Mouse (Mus musculus): ENCODE data around the gene Cdhr3. TPM values are rescaled to one million over a fixed set of nuclear protein-coding genes. Genes with fewer than 3 reads are reported as not detected.
A peak's percentile ranks its signal among the peaks of the same experiment; 100 is the strongest.

Gene Cdhr3
- total and polyA plus RNA-seq, 3 experiments = 0.09 to 1.3 TPM; not detected in 1

DNA sequence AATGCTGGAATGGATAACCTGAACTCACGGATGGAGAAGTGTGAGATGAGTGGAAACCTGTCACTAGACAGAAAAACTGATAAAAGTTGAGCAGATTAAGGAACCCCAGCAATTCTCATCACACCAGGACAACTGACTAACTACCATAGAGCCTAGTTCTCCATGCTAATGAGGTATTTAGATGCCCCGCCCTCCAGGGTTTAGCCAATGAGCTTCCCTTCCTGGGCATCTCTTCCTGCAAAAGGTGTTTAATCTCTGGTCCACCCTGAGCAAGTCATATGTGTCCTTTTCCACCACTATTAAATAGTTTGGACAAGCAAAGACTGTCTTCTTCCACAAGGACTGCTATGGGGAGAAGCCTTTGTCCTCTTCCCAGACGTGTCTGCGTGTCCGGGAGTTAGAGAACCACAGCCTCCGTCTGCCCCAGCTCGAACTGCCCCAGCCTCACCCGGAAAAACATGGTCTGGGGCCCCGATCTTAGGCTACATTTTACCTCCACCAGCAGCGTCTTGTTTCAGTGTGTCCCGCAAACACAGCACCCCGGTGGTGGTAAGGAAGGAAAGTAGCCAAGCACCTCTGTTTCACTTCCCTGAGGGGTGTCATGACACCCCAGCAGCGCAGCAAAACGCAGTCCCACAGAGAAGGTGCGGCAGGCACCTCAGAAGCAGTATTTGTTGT, 26.1 kb upstream of the Cdhr3 start:
- in situ Hi-C loops (cut with MboI; ENCODE audit: low pct_ligation_motif_present, low pct_unique_long_range_greater_than_20kb, low sequenced_read_pairs) (no loop called here), dilution Hi-C loops (cut with MboI; ENCODE audit: extremely low pct_ligation_motif_present, extremely low pct_unique_long_range_greater_than_20kb, low sequenced_read_pairs) (no loop called here)
- no peak overlapping the region for H3K27ac ChIP-seq (ENCODE audit: insufficient read depth, low read depth)
- peak; percentile 21; the same call in 1 of the 2 replicates for TF ChIP-seq ELF1 (IDR thresholded peaks at IDR 0.05; ENCODE audit: low read depth, low read length)
- no peak for TF ChIP-seq E2F4 (IDR thresholded peaks at IDR 0.05; ENCODE audit: insufficient replicate concordance, low read depth, low read length)
- peaks cover 0 to 1% of the 10 kb centered on the region in 2 experiments for H3K36me3 ChIP-seq (replicated peaks in 1 of 2; ENCODE audit: control insufficient read depth in 1 of 2, insufficient read depth in 1 of 2, low read length in 1 of 2)
- no peak for DNase-seq (ENCODE audit: extremely low read depth)
- peak overlapping the region; percentile 33; the same call in 1 of the 2 replicates for H3K4me2 ChIP-seq (ENCODE audit: insufficient read depth, low read depth, poor library complexity, severe bottlenecking)
- H3K27me3 ChIP-seq (replicated peaks) = no peaks in the 10 kb centered on the region
- no peak overlapping the region; the same call in 1 of the 2 replicates for H3K9ac ChIP-seq (ENCODE audit: insufficient read depth, low read depth)
- peak overlapping the region in 1 of 3 experiments; percentile 35 for H3K4me3 ChIP-seq (replicated peaks in 1 of 3; ENCODE audit: low read depth in 2 of 3, low read length in 2 of 3, poor library complexity in 1 of 3)
- H3K4me1 ChIP-seq (ENCODE audit: control insufficient read depth in 1 of 2, insufficient read depth in 2 of 2) = peaks cover 0 to 3% of the 10 kb centered on the region in 2 experiments; a peak in 1 of 4 replicates
- H3K9me3 ChIP-seq (replicated peaks; ENCODE audit: low read length) = no peaks in the 10 kb centered on the region
- H3K79me2 ChIP-seq (replicated peaks; ENCODE audit: control insufficient read depth, extremely low read depth, insufficient read depth, poor library complexity, severe bottlenecking) = no peaks in the 10 kb centered on the region

DNA sequence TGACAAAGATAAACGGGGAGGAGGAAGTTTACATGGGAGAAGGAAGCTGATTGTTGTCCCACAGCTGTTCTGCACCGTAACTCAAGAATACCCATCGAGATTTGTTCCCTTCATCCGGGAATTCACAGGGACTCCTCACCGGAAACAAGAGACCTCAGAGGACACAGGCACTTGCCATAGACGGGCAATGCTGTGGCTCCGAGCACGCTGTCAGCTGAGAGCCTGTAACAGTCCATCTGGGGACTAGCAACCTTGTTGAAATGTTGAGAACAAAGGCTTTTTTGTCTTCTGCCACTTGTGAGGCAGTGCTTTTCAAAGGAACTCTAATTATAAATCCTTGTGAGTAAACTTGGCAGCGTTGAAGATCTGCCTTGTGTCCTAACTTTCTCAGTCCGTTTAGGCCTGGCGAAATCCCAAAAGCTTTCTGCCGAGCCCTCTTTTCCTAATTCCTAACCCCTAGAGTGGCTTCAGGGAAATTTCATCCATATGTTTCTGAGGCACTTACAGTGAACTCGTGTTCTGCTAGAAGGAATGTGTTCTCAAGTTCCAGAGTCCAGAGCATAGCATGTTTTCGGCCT, 18.3 kb upstream of the Cdhr3 start:
- H3K27ac ChIP-seq (ENCODE audit: insufficient read depth, low read depth) = no peak overlapping the region
- dilution Hi-C loops (cut with MboI; ENCODE audit: extremely low pct_ligation_motif_present, extremely low pct_unique_long_range_greater_than_20kb, low sequenced_read_pairs) = no loop called here

DNA sequence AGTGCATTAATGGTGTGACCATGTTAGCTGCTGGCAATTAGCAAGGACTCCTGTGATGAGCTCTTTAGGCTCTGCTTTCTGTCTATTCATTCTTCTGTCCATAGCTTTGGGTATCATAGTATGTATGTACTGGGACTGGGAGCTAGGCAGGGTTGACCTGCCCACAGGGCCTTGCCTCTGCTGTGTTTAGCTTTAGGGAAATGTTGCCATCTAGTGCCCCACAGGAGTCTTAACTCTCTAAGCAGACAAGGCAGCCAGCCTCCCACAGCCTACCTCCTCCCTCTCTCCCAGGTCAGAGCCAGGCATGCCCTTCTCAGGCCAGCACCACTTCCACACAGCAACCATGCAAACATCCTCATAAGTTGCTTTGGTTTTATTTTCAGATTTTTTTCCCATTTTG, 16.9 kb upstream of the Cdhr3 start:
- Histone ChIP-seq H3K9ac (ENCODE audit: insufficient read depth, low read depth) (no peak overlapping the region), H3K4me2 (ENCODE audit: insufficient read depth, low read depth, poor library complexity, severe bottlenecking) (no peak overlapping the region), H3K27ac (ENCODE audit: insufficient read depth, low read depth) (no peak overlapping the region), H3K4me1 (ENCODE audit: control insufficient read depth in 1 of 2, insufficient read depth in 2 of 2) (peaks cover 0 to 5% of the 10 kb centered on the region in 2 experiments; a peak in 1 of 4 replicates), H3K4me3 (replicated peaks in 1 of 3; ENCODE audit: low read depth in 2 of 3, low read length in 2 of 3, poor library complexity in 1 of 3) (no peak overlapping the region), H3K79me2 (replicated peaks; ENCODE audit: control insufficient read depth, extremely low read depth, insufficient read depth, poor library complexity, severe bottlenecking) (no peaks in the 10 kb centered on the region), H3K27me3 (replicated peaks) (no peaks in the 10 kb centered on the region), H3K36me3 (replicated peaks in 1 of 2; ENCODE audit: control insufficient read depth in 1 of 2, insufficient read depth in 1 of 2, low read length in 1 of 2) (no peaks in the 10 kb centered on the region), H3K9me3 (replicated peaks; ENCODE audit: low read length) (peaks cover 2% of the 10 kb centered on the region)
- TF ChIP-seq SMC3 (IDR thresholded peaks at IDR 0.05; ENCODE audit: low read depth, low read length) (peak; percentile 96), MYC (IDR thresholded peaks at IDR 0.05; ENCODE audit: low read depth, low read length) (no peak), E2F4 (IDR thresholded peaks at IDR 0.05; ENCODE audit: insufficient replicate concordance, low read depth, low read length) (no peak), RAD21 (IDR thresholded peaks at IDR 0.05; ENCODE audit: low read depth, low read length) (peak; percentile 91), MEF2A (IDR thresholded peaks at IDR 0.05; ENCODE audit: borderline replicate concordance, low read depth, low read length) (no peak), TCF12 (IDR thresholded peaks at IDR 0.05; ENCODE audit: low read depth, low read length) (no peak), CTCF (conservative IDR thresholded peaks at IDR 0.05 in 1 of 2, IDR thresholded peaks at IDR 0.05 in 1 of 2; ENCODE audit: low read depth in 2 of 2, low read length in 2 of 2) (peak; percentile 34 to 88; a peak in 2 of 4 replicates), ZC3H11A (IDR thresholded peaks at IDR 0.05; ENCODE audit: low read depth, low read length) (peak; percentile 83)
- DNase-seq (ENCODE audit: extremely low read depth) = peak; percentile 51
- in situ Hi-C loops (cut with MboI; ENCODE audit: low pct_ligation_motif_present, low pct_unique_long_range_greater_than_20kb, low sequenced_read_pairs) = loop anchor here (10.0 kb wide), 1 partner anchor 185 kb away; no protein-coding TSS in a partner anchor
- dilution Hi-C loops (cut with MboI; ENCODE audit: extremely low pct_ligation_motif_present, extremely low pct_unique_long_range_greater_than_20kb, low sequenced_read_pairs) = no loop called here

More for the DNA sequence above, 18.3 kb upstream of the Cdhr3 start:
- no peaks in the 10 kb centered on the region for H3K79me2 ChIP-seq (replicated peaks; ENCODE audit: control insufficient read depth, extremely low read depth, insufficient read depth, poor library complexity, severe bottlenecking)
- in situ Hi-C loops (cut with MboI; ENCODE audit: low pct_ligation_motif_present, low pct_unique_long_range_greater_than_20kb, low sequenced_read_pairs) = no loop called here
- no peaks in the 10 kb centered on the region for H3K4me1 ChIP-seq (ENCODE audit: control insufficient read depth in 1 of 2, insufficient read depth in 2 of 2)
- TF ChIP-seq MAX (IDR thresholded peaks at IDR 0.05; ENCODE audit: low read length) (no peak), RAD21 (IDR thresholded peaks at IDR 0.05; ENCODE audit: low read depth, low read length) (no peak), ELF1 (IDR thresholded peaks at IDR 0.05; ENCODE audit: low read depth, low read length) (no peak), SMC3 (IDR thresholded peaks at IDR 0.05; ENCODE audit: low read depth, low read length) (no peak), IRF4 (IDR thresholded peaks at IDR 0.05; ENCODE audit: low read depth, low read length) (no peak)
- no peaks in the 10 kb centered on the region for H3K9me3 ChIP-seq (replicated peaks; ENCODE audit: low read length)
- no peaks in the 10 kb centered on the region for H3K27me3 ChIP-seq (replicated peaks)
- H3K36me3 ChIP-seq (replicated peaks in 1 of 2; ENCODE audit: control insufficient read depth in 1 of 2, insufficient read depth in 1 of 2, low read length in 1 of 2) = no peaks in the 10 kb centered on the region
- H3K4me2 ChIP-seq (ENCODE audit: insufficient read depth, low read depth, poor library complexity, severe bottlenecking) = no peak overlapping the region
- H3K4me3 ChIP-seq (replicated peaks in 1 of 3; ENCODE audit: low read depth in 2 of 3, low read length in 2 of 3, poor library complexity in 1 of 3) = no peak overlapping the region
- no peak overlapping the region for H3K9ac ChIP-seq (ENCODE audit: insufficient read depth, low read depth)
- DNase-seq (ENCODE audit: extremely low read depth) = no peak

Data from CH12.LX (cell line).